Mouse (Mus musculus) cerebellum, adult 2 months (tissue): ENCODE measurements around the gene Kansl1.

Experiments
- CTCF ChIP-seq: fragments of 200-500 bp; IDR thresholded peaks from 2 replicates; pipeline ENCODE4 v1.5.1; 2011; ENCODE audit warnings: low read depth, mild to moderate bottlenecking, control low read depth, low read length, moderate library complexity, borderline replicate concordance; ENCODE audit not compliant: insufficient read depth
- POLR2A ChIP-seq: fragments of 200-500 bp; IDR thresholded peaks from 2 replicates; pipeline ENCODE4 v1.6.1; 2011; ENCODE audit warnings: low read length, control low read depth, borderline replicate concordance; ENCODE audit not compliant: insufficient read depth

- no peak for TF ChIP-seq CTCF
- no peak for TF ChIP-seq POLR2A
These were observed 32.2 kb downstream of the Kansl1 start for GRCm38 (mm10) chr11:104436394-104436954.
